Comparison of ENCODE assay signal across 7 mouse cellular contexts in genomic region chr6:3620428-3621387, GRCm38 (mm10).
DNase-seq lines count a peak whose midpoint lies in the region; ATAC-seq lines count a peak whose summit lies in the region.
"Not testable (repeated sequence)": the region's sequence is repeated elsewhere in the genome, so short reads cannot be mapped to it uniquely, and the experiment has no call there.

No protein-coding gene starts in this region.

- DNase-seq in adrenal gland, adult 2 months = peak; percentile 26
- DNase-seq in embryo, embryonic 11 days = peak; percentile 7
- DNase-seq in gastrocnemius, adult 8-10 months (ENCODE audit: low spot score in 2 of 2) = peak; percentile 3 to 11
- DNase-seq in induced T-regulatory cell, adult 2 months (ENCODE audit: low read depth) = peak; percentile 43
- peak; percentile 25 to 30 for DNase-seq in layer of hippocampus, postnatal 36 days
- peak; percentile 12 for DNase-seq in lung, postnatal 14 days

- not testable (repeated sequence) for H3K27me3 ChIP-seq in neural tube, embryonic 15.5 days (replicated peaks)

- H3K9ac ChIP-seq in neural tube, embryonic 15.5 days (replicated peaks) = not testable (repeated sequence)

- H3K27ac ChIP-seq in neural tube, embryonic 15.5 days (replicated peaks) = not testable (repeated sequence)

- H3K4me3 ChIP-seq in neural tube, embryonic 15.5 days (replicated peaks) = not testable (repeated sequence)

- H3K4me1 ChIP-seq in neural tube, embryonic 15.5 days = not testable (repeated sequence)

- not testable (repeated sequence) for H3K9me3 ChIP-seq in neural tube, embryonic 15.5 days (replicated peaks)

- not testable (repeated sequence) for H3K36me3 ChIP-seq in neural tube, embryonic 15.5 days

- WGBS in neural tube, embryonic 15.5 days = 61% methylated on average over 11 of the region's 13 CpGs

- H3K4me2 ChIP-seq in neural tube, embryonic 15.5 days = not testable (repeated sequence)

- peak; percentile 73 for ATAC-seq in neural tube, embryonic 15.5 days (ENCODE audit: low FRiP score)
